Mouse (Mus musculus): ENCODE measurements at regions not wholly inside any gene's neighbourhood (a gene's known extent, or its start where the extent isn't known, plus 50 kb on each side); places are given as distances from the start of the nearest gene placed in this dataset.
"Not testable (repeated sequence)": the region's sequence is repeated elsewhere in the genome, so short reads cannot be mapped to it uniquely, and the experiment has no call there.

DNA sequence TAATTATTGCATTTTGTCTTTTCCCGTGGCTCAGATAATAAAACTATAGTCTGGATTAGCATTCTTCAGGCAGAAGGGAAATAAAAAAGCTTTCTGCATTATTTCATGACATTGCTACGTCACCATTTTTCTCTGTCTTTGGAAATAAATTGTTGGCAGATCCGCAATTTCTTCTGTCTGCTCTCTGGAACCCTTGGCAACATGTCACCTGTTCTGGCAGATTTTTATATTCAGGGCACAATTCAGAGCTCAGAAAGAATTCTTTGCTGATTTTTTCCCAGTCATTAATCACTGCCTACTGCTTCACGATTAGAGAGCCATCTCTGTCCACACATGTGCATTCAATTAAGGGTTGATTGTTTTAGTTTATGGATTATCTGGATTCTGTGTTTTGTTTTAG is 460.5 kb downstream of the Cdh8 start:
- no peak for DNase-seq (ENCODE audit: low read depth, low spot score)

DNA sequence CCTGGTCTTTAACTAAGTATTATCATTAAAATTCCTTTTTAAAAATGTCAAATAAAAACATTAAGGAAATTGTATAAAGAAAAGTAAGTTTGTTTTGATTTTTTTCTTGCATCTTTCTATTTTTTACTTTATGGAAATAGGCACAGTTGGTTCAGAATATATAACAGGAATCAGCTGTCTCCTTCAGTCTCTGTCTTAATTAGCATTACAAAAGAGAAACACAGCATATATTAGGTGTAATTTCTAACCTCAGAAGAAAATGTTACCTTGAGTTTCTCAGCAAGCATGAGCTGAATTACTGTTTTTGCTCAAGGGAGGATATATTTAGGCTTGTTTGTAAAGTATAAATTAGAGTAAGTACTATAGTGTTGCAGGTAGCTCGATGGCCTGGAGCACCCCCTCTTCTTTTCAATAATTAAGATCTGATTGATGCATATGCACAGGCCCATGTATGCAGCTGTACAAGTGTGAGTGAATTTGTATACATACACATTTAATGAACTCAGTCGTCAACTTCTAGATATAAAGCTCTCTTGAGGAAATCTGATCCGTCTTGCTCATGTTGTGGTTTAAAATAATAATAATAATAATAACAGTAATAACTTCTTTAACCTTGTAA is 503.0 kb downstream of the Cdh8 start:
- no peak for DNase-seq (ENCODE audit: low read depth, low spot score)

DNA sequence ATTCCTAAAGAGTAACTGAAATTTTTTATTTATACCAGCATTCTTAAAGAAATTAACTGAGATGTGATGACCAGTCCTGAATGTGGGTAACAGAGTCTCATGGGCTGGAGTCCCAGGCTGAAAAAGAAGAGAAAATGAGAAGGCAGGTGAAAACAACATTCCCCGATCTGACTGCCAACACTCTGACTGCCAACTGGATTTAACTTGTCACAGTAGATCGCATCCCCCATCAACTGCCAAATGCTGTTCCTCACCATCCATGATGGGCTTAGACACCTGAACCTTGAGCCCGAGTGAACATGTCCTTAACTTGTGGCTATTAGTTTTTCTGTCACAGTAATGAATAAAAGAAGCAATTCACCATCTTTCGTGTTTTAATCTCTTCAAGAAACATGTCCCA is 522.9 kb downstream of the Cdh8 start:
- DNase-seq (ENCODE audit: low read depth, low spot score): no peak

DNA sequence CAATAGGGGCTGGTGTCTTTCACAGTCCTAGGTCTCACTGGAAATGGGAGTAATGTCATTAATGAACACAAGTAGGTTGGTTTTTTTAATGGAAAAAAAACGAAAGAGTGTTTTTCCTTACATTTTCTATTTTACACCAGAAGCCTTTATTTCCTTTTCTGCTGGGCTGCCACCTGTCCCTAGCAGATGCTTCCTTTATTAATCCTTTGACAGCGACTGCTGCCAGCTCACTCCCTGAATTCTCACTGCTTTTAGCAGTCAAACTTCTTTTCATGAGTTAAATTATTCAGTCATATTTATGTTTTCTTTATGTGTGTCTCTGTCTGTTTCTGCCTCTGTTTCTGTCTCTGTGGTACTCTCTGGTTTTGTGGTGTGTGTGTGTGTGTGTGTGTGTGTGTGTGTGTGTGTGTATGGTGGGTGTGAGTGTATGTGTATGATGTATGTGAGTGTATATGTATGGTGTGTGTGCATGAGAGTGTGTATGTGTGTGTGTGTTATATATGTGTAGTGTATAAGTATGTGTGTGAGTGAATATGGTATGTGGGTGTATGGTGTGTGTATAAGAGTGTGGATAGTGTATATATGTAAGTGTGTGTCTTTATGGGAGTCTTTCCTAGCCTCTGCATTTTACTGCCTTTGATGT is 554.5 kb downstream of the Cdh8 start:
- DNase-seq (ENCODE audit: low read depth, low spot score): no peak

DNA sequence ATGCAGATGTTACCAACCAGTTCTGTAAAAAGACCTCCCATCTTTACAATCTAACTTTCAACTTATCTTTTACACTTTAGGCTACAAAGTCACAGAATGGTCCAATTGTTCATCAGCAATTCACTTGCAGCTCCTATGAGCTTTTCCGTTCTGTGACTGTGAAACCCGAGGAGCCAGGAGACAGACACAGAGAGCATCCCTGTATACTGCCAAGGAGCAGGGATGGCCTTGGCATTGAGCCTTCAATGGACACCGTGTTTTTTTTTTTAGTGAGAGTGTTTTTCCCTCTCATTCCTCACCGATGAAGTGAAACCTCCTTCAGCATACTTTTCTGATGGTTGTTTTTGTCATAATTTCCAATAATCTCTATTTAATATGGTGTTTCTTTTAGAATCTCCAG is 555.1 kb downstream of the Cdh8 start:
- DNase-seq (ENCODE audit: low read depth, low spot score): no peak

DNA sequence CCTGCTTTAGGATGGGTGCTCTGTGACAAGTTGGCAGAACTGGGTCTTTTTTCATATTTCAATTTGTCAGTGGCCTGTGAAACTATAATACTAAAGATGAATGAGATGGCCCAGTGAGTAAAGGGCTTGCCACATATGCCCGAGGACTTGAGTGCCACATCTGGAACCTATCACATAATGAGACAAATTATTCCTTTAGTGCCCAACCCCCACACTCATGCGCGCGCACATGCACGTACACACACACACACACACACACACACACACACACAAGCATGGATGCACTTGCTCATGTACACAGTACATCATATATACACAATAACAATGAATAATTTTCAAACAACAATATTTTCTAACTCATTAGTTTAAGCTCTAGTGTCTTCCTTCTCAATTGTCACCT is 555.9 kb downstream of the Cdh8 start:
- no peak for DNase-seq (ENCODE audit: low read depth, low spot score)

DNA sequence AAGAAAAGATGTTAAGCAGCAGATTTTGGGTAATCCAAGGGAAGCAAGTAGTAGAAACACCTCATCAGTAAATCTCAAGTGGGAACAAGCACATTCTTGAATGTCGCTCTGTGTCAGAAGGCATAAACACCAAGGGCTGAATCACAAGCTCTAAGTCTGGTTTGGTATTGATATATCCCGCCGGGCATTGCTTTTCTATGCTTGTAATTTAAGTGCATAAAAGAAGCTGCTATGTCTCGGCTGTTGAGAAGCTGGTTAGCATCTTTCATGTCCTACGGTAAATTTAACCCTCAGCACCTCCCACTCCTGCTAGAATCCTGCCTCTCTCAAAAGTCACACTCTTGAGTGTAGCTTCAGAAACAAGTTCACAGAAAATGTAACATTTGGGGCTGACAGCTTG is 586.8 kb downstream of the Cdh8 start:
- DNase-seq (ENCODE audit: low read depth, low spot score): no peak

DNA sequence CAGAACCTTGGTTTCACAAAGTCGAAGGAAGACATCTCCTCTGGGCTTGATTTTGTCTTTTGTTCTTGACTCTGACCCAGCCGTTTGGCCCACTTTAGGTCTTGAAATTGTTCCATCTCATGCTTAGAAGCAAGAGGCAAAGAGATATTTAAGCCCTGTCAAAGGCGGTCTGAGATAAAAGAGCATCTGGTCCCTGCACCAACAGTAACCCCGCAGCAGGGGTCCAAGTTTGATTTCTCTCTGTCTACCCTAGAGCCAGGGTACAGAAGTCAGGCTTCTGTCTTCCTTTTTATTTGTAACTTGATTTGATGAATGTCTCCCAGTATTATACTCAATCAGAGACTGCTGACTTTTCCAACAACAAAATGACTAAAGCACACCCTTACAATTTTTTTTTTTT is 587.3 kb downstream of the Cdh8 start:
- no peak for DNase-seq (ENCODE audit: low read depth, low spot score)

DNA sequence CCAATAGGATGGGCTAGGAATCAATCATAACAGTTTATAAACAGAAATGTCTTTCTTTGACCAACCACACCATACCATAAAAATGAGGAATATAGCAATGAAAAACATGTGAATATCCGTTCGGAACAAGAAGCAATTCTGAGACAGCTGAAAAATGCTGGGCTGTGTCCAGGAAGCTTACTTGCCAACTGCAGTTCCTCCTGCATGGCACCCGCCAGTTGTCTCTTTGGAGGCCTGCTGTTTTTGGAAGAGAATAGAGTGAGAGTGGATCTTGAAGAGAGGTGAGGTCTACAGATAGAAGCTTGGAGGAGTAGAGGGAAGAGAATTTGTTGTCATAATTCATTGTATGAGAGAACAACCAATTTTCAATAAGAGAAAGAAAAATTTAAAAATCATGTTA is 604.3 kb downstream of the Cdh8 start:
- DNase-seq (ENCODE audit: low read depth, low spot score): no peak

DNA sequence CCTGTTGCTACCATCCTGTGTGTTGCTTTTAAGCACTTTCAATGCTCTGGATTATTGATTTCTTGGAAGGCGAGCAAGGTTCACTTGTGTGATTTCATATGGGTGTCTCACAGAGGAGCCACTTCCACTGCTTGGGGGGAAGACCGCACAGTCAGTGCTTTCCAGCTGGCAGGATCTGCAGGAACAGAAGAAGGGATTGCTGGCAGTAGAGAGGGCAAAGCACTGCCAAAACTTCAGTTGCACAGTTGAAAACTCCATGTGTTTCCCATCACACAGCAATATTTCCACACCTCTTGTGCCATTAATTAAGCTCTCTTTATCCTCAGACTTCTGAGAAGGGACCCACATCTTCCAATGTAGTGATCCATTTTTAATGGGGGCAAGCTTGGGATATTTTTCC is 618.8 kb downstream of the Cdh8 start:
- DNase-seq (ENCODE audit: low read depth, low spot score): no peak

DNA sequence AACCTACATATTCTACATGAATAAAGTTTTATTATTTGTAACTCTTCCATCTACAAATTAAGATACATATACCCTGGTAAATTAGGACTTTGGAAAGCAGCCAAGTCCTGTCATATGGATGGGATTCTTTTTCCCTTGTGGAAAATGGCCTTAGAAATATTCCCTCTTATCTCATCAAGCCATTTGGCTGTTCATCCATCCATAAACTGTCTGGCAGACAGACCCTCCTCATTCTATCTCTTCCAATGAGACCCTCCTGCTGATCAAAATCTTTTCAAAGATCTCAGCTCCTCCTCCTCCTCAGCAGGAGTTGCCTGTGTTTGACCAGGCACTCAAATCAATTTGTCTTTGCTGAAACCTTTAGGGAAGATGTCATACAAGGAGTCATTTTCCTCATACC is 649.2 kb downstream of the Cdh8 start:
- no peak for DNase-seq (ENCODE audit: low read depth, low spot score)

DNA sequence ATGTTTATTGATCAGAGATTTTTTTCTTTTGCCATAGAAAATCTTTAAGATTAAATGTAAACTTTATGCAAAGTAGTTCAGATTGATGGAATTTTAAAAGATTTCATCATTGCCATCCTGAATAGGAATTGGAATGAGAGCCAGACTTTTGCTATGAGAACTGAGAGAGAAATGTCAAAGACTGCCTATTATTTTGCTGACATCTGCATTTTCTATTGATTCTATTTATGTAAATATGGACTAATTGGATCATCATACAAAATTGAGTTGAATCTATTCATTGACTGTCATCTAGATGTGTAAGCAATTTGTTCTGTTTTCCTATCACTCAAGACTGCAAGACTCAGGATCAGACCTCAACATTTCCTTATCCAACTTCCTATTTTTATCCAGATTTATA is 659.7 kb downstream of the Cdh8 start:
- DNase-seq (ENCODE audit: low read depth, low spot score): no peak

DNA sequence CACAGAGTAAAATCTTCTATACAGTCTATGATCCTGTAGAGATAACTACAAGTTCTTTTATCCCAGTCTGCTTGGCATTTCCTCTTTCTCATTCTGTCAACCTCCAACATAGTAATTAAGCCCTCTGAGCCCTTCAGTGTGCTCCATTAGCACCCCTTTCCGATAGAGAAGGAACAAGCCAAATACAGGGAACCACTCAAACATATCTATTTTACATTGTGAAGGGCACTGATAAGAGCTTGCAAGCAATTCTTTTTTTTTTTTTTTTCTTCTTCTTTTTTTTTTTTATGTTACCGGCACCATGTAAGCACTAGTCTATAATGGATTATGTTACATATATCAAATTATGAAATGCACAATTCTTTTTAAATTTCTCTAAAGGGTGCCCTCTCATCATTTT is 660.5 kb downstream of the Cdh8 start:
- no peak for DNase-seq (ENCODE audit: low read depth, low spot score)

DNA sequence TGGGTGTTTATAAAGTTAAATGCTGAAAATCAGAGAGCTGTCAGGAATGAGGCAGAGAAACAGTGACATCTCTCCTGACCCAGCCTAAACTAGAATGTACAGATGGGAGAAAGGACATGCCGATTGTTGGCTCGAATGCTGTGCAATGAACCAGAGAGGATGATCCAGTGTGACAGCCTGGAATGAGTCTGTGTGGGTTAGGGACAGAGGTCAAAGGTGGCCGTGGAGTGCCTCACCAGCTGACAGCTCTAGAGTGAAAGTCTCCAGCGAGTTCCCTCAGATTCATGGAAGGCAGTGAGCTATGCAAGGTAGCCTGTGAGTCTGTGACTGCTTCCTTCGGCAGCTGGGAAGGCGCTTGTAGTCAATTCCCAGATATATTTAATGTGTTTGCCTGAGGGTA is 663.9 kb downstream of the Cdh8 start:
- peak; percentile 2 for DNase-seq (ENCODE audit: low read depth, low spot score)

DNA sequence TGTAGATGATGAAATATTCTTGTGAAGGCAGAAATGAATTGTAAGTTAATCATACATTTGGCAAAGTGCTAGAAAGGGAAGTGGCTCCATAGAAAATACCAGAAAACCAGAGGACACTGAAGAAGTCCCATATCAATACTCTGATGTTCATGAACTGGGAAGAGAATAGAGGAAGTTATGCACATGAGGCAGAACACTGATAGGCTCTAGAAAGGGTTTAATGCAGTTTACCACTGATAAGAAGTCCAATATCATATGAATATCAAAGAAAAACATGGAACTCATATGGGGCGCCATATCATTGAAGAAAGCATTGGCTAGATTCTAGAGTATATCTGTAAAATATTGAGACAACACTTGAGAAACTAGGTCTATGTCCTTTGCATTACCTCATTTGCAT is 708.5 kb downstream of the Cdh8 start:
- no peak for DNase-seq (ENCODE audit: low read depth, low spot score)

DNA sequence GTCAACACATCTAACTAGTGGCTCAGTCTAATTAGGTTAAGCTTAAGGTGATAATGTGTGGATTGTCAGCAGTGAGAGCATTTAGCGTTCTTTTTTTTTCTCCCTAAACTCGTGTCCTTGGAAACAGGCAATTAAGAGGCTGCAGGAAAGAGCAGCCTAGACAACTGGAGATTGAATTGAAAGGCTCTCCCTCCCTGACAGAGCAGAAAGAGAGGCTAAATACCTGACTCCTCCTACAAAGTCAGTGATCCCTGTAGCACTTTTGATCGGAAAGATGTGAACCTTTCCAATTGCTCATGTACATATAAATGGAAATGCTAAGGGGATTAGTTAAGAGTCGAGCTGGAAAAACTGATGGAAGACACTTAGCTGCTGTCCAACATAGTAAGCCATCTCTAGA is 710.1 kb downstream of the Cdh8 start:
- DNase-seq (ENCODE audit: low read depth, low spot score): no peak

DNA sequence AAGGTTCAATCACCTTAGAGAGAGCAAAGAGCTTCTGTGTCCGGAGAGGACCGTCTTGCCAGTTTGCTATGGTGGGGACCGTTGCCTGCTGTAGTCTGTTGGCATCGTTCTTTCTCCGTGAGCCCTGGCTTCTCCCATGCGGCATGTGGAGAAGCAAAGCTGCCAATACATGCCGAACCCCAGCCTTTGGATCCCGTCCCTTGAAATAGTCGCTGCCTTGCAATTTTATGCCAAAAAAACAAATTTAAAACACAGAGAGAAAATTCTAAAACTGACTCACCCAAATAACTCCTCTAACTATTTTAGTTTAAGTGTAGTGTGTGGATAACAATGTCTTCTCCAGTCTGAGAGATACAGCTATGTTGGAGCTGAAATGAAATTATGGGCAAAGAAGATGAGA is 731.1 kb downstream of the Cdh8 start:
- no peak for DNase-seq (ENCODE audit: low read depth, low spot score)

DNA sequence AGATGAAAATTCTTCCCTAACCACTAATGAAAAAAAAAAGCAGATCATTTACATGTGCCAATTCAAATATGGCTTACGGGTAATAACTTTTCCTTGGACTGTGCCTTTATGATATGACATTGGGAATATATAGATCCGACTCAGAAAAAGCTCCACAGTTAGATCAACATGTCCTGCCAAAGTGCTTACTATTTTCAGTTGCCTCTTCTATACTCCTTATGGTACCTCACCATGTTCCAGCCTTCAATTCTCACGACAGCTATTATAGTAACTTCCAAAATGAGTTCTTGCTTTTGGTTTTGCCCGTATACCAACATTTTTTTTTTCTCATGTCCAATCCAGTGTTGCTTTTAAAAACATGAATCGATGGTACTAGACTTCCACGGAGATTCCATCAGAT is 731.7 kb downstream of the Cdh8 start:
- DNase-seq (ENCODE audit: low read depth, low spot score): no peak

DNA sequence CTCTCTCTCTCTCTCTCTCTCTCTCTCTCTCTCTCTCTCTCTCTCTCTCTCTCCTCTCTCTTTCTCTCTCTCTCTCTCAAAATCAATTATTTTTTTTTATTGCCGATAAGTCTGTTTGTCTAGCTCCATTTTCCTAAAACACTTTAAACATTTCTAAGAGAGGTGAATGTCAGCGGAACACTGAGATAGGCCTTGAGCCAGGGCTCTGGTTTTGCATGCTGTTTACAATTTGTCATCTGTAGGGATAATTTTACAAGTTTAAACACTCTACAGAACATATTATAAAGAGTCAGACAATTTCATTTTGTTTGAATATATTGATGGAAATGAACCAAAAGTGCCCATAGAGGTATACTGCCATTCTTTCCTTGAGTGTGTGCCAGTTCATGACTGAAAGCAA is 736.2 kb downstream of the Cdh8 start:
- no peak for DNase-seq (ENCODE audit: low read depth, low spot score)

DNA sequence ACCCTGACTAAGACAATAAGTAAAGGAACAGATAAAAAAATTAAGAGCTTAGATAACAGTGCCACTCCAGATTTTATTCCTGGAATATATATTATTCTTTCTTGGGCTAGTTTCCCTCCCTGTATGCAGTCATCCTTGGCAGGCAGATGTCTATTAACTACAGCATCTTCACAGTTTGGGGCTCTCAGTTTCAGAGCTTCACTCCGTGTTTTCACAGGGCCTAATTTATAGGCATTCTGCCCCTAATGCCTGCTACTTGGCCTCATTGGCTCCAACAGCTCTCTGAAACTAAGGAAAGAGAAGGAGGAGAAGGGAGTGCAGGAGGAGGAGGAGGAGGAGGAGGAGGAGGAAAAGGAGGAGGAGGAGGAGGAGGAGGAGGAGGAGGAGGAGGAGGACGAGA is 757.0 kb downstream of the Cdh8 start:
- DNase-seq (ENCODE audit: low read depth, low spot score): no peak

DNA sequence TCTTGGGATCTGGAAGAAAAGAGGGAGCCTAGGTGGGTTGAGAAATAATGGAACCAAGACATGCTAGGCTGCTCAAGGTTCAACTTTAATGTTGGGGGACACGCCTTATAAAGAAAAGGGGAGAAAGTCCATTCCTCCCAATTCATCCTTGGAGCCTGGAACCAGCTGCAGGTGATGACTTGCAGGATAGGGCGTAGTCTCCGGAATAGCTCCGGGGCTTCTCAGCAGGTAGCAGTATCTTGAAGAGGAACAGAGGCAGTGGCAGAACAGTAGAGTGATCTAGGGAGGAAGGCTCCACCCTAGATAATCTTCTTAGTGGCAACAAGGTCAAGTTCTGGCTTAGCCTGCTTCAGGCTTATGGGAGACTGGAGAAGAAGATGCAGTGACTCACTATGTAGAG is 764.0 kb downstream of the Cdh8 start:
- DNase-seq (ENCODE audit: low read depth, low spot score): not testable (repeated sequence)

DNA sequence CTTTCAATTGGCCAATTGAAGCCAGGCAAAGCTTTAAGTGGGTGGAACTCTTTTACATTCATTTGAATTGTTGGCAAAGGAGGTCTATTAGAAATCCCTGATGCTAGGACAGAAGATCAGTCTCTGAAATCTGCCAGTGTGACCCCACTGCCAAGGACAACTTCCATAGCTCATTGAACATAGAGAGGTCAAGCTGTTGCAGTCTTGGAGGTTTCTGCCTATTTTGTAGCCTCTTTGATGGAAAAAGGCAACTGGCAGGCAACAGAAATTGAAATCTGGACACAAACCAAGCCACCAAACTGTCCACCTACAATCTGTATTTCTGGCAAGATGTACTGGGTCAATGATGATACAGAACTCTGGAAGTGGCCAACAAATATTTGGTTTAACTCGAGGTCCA is 765.3 kb downstream of the Cdh8 start:
- DNase-seq (ENCODE audit: low read depth, low spot score): no peak

DNA sequence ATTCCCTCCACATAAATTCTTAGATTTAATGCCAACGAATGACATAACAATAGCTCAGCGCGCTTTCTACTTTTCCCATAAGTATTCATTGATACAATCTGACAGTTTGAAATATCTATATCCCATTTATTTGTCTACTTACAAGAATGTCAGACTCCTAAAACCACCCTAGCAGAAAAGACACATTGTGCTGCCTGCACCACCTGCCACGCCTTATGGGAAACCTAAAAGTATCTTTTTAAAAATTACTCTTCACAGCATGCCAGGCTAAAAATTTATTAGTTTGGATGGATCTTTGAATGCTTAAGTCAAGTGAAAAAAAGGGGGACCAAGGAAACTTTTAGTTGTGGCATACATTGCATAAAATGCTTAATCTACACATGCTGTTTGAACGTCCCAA is 788.1 kb downstream of the Cdh8 start:
- no peak for DNase-seq (ENCODE audit: low read depth, low spot score)

DNA sequence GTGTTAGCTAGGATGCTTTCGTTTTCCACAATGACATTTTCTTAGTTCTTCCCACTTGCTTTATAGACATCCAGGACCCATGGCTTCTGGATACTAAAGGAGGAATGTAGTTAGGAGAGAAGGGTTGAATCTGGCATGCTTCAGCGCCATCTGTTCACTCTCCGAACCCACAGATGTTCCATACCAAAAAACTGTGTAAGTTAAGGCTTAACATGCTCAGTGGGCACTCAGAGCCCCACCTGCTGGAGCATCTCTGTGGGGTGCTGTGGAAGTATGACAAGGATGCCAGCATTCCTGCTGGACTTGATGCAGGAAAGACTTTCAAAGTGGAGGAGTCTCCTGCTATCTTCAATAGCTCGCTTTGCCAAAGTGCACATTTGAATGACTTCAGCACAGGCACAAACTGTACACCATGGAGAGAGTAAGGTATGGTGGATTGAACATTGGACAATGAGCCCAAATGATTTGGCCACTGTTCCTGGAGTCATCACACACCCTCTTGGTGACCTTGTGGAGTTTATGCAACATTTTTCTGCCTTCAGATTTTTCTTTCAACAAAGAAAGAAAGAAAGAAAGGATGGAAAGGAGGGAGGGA is 802.3 kb downstream of the Cdh8 start:
- DNase-seq (ENCODE audit: low read depth, low spot score): no peak
